Mouse (Mus musculus): ENCODE measurements around the gene Mfap3. TPM values are rescaled to one million over a fixed set of nuclear protein-coding genes. Genes with fewer than 3 reads are reported as not detected.
"Not testable (repeated sequence)": the region's sequence is repeated elsewhere in the genome, so short reads cannot be mapped to it uniquely, and the experiment has no call there.

The Mfap3 gene
- total RNA-seq, 2 experiments from 2014 or later, result 7.6 to 10.8 TPM

GRCm38 (mm10) chr11:57525900-57526299 is 7.4 kb downstream of the Mfap3 start:
- ATAC-seq (replicated peaks; ENCODE audit: low FRiP score, poor library complexity, severe bottlenecking), result no peak

GRCm38 (mm10) chr11:57527506-57527905 is 9.0 kb downstream of the Mfap3 start:
- ATAC-seq (replicated peaks; ENCODE audit: low FRiP score, poor library complexity, severe bottlenecking), result no peak

- no peak for ATAC-seq (replicated peaks; ENCODE audit: low FRiP score, poor library complexity, severe bottlenecking)
Measured at GRCm38 (mm10) chr11:57529111-57529510, 10.6 kb downstream of the Mfap3 start.

- no peak for ATAC-seq (replicated peaks; ENCODE audit: low FRiP score, poor library complexity, severe bottlenecking)
Measured at GRCm38 (mm10) chr11:57531300-57531950, 13.0 kb downstream of the Mfap3 start.

GRCm38 (mm10) chr11:57532306-57532705 is 13.8 kb downstream of the Mfap3 start:
- ATAC-seq (replicated peaks; ENCODE audit: low FRiP score, poor library complexity, severe bottlenecking), result no peak

GRCm38 (mm10) chr11:57535912-57536311 is 17.4 kb downstream of the Mfap3 start:
- ATAC-seq (replicated peaks; ENCODE audit: low FRiP score, poor library complexity, severe bottlenecking), result no peak

GRCm38 (mm10) chr11:57539841-57540418 is 21.5 kb downstream of the Mfap3 start:
- no peak for ATAC-seq (replicated peaks; ENCODE audit: low FRiP score, poor library complexity, severe bottlenecking)

- no peak for ATAC-seq (replicated peaks; ENCODE audit: low FRiP score, poor library complexity, severe bottlenecking)
Measured at GRCm38 (mm10) chr11:57540681-57541080, 22.2 kb downstream of the Mfap3 start.

- ATAC-seq (replicated peaks; ENCODE audit: low FRiP score, poor library complexity, severe bottlenecking), result peak; percentile 84
Measured at GRCm38 (mm10) chr11:57548618-57549550, 30.4 kb downstream of the Mfap3 start.

- no peak for ATAC-seq (replicated peaks; ENCODE audit: low FRiP score, poor library complexity, severe bottlenecking)
Measured at GRCm38 (mm10) chr11:57550230-57550629, 31.8 kb downstream of the Mfap3 start.

- ATAC-seq (replicated peaks; ENCODE audit: low FRiP score, poor library complexity, severe bottlenecking), result no peak
Measured at GRCm38 (mm10) chr11:57551016-57551415, 32.6 kb downstream of the Mfap3 start.

GRCm38 (mm10) chr11:57553015-57553780 is 34.7 kb downstream of the Mfap3 start:
- ATAC-seq (replicated peaks; ENCODE audit: low FRiP score, poor library complexity, severe bottlenecking), result no peak

GRCm38 (mm10) chr11:57557936-57558335 is 39.5 kb downstream of the Mfap3 start:
- not testable (repeated sequence) for ATAC-seq (replicated peaks; ENCODE audit: low FRiP score, poor library complexity, severe bottlenecking)

- no peak for ATAC-seq (replicated peaks; ENCODE audit: low FRiP score, poor library complexity, severe bottlenecking)
Measured at GRCm38 (mm10) chr11:57564564-57564963, 46.1 kb downstream of the Mfap3 start.

- ATAC-seq (replicated peaks; ENCODE audit: low FRiP score, poor library complexity, severe bottlenecking), result no peak
Measured at GRCm38 (mm10) chr11:57566091-57567035, 47.9 kb downstream of the Mfap3 start.

- ATAC-seq (replicated peaks; ENCODE audit: low FRiP score, poor library complexity, severe bottlenecking), result no peak
Measured at GRCm38 (mm10) chr11:57568950-57569490, 50.6 kb downstream of the Mfap3 start.

- ATAC-seq (replicated peaks; ENCODE audit: low FRiP score, poor library complexity, severe bottlenecking), result no peak
Measured at GRCm38 (mm10) chr11:57571035-57571434, 52.6 kb downstream of the Mfap3 start.

- no peak for ATAC-seq (replicated peaks; ENCODE audit: low FRiP score, poor library complexity, severe bottlenecking)
Measured at GRCm38 (mm10) chr11:57573686-57574274, 55.3 kb downstream of the Mfap3 start.
